Mouse (Mus musculus) thymus, adult 18-20 months (tissue): ENCODE results near the gene Dlx5.

Experiments
- DNase-seq, 2 experiments: peaks; one replicate each; pipeline ENCODE4 v3.0.0; 2022; ENCODE audit warnings: mixed read lengths in 2 of 2

The Dlx5 gene

GRCm38 (mm10) chr6:6881638-6882190, at the start of gene Dlx5:
Gene Dlx5 (minus strand): TSS chr6:6882085.
- no peak for DNase-seq

GRCm38 (mm10) chr6:6931507-6931906, 49.6 kb upstream of the Dlx5 start:
- no peak for DNase-seq

GRCm38 (mm10) chr6:6930831-6931230, 48.9 kb upstream of the Dlx5 start:
- no peak for DNase-seq

GRCm38 (mm10) chr6:6925264-6925663, 43.4 kb upstream of the Dlx5 start:
- DNase-seq = no peak

GRCm38 (mm10) chr6:6917334-6917733, 35.4 kb upstream of the Dlx5 start:
- DNase-seq = no peak

GRCm38 (mm10) chr6:6915526-6915915, 33.6 kb upstream of the Dlx5 start:
- DNase-seq = no peak

- DNase-seq = no peak
These were observed 33.1 kb upstream of the Dlx5 start for GRCm38 (mm10) chr6:6914849-6915525.

- no peak for DNase-seq
These were observed 32.4 kb upstream of the Dlx5 start for GRCm38 (mm10) chr6:6914304-6914703.

GRCm38 (mm10) chr6:6909586-6909985, 27.7 kb upstream of the Dlx5 start:
- no peak for DNase-seq

- DNase-seq = no peak
These were observed 8.2 kb upstream of the Dlx5 start for GRCm38 (mm10) chr6:6890047-6890446.

- DNase-seq = no peak
These were observed 4.3 kb upstream of the Dlx5 start for GRCm38 (mm10) chr6:6886225-6886624.

GRCm38 (mm10) chr6:6884897-6885296, 3.0 kb upstream of the Dlx5 start:
- DNase-seq = no peak

- DNase-seq = no peak
These were observed 447 bp upstream of the Dlx5 start for GRCm38 (mm10) chr6:6882266-6882797.

- no peak for DNase-seq
These were observed 709 bp downstream of the Dlx5 start for GRCm38 (mm10) chr6:6881115-6881637.

GRCm38 (mm10) chr6:6880361-6881114, 1.3 kb downstream of the Dlx5 start:
- DNase-seq = no peak

GRCm38 (mm10) chr6:6879371-6880325, 2.2 kb downstream of the Dlx5 start:
- DNase-seq = no peak

- DNase-seq = no peak
These were observed 3.0 kb downstream of the Dlx5 start for GRCm38 (mm10) chr6:6878841-6879291.

- DNase-seq = no peak
These were observed 3.7 kb downstream of the Dlx5 start for GRCm38 (mm10) chr6:6877981-6878840.

- DNase-seq = no peak
These were observed 4.5 kb downstream of the Dlx5 start for GRCm38 (mm10) chr6:6877346-6877910.

GRCm38 (mm10) chr6:6876731-6877130, 5.2 kb downstream of the Dlx5 start:
- no peak for DNase-seq

- no peak for DNase-seq
These were observed 5.7 kb downstream of the Dlx5 start for GRCm38 (mm10) chr6:6876231-6876630.
